Mouse (Mus musculus) ES-E14 (cell line): ENCODE data around the gene Abca7. TPM values are rescaled to one million over a fixed set of nuclear protein-coding genes. Genes with fewer than 3 reads are reported as not detected.

Experiments used
- DNase-seq: peaks from one replicate; pipeline ENCODE4 v3.0.0-alpha.2; 2013; ENCODE audit warnings: low read depth, low spot score
- H3K27ac ChIP-seq: 2 replicates; pipeline ENCODE4 v1.5.1; 2012; ENCODE audit warnings: low read depth, mild to moderate bottlenecking, low read length, moderate library complexity, mixed read lengths; ENCODE audit not compliant: poor library complexity, insufficient read depth, severe bottlenecking
- H3K36me3 ChIP-seq: 2 replicates; pipeline ENCODE4 v1.6.1; 2012; ENCODE audit warnings: mild to moderate bottlenecking, low read length, moderate library complexity, mixed read lengths; ENCODE audit not compliant: control insufficient read depth, poor library complexity, insufficient read depth, severe bottlenecking
- H3K4me1 ChIP-seq, 2 experiments: fragments of 150-350 bp in 1 of 2; sonication (generic) in 1 of 2; 2 replicates each; pipeline ENCODE4 v1.6.1; 2012; ENCODE audit warnings: low read length in 2 of 2, mild to moderate bottlenecking in 1 of 2, mixed read lengths in 1 of 2; ENCODE audit not compliant: control insufficient read depth in 2 of 2, insufficient read depth in 2 of 2, poor library complexity in 1 of 2
- H3K4me3 ChIP-seq, 2 experiments: fragments of 150-350 bp in 1 of 2; sonication (generic) in 1 of 2; 2 replicates each; pipeline ENCODE4 v1.5.1; 2012; ENCODE audit warnings: low read length in 2 of 2, low read depth in 1 of 2, mild to moderate bottlenecking in 1 of 2, mixed read lengths in 1 of 2; ENCODE audit not compliant: insufficient read depth in 1 of 2, poor library complexity in 1 of 2, severe bottlenecking in 1 of 2
- H3K9ac ChIP-seq: 2 replicates; pipeline ENCODE4 v1.6.1; 2012; ENCODE audit warnings: low read depth, mild to moderate bottlenecking, low read length, mixed read lengths; ENCODE audit not compliant: poor library complexity, insufficient read depth, severe bottlenecking
- H3K9me3 ChIP-seq: fragments of 150-350 bp; sonication (generic); 2 replicates; pipeline ENCODE4 v1.6.1; 2012; ENCODE audit warnings: low read depth, mild to moderate bottlenecking, low read length; ENCODE audit not compliant: control insufficient read depth, insufficient read depth
- CHD2 ChIP-seq: IDR thresholded peaks from 2 replicates; pipeline ENCODE4 v1.6.1; 2014; ENCODE audit warnings: mild to moderate bottlenecking, low read depth, low read length, inconsistent platforms
- HCFC1 ChIP-seq: IDR thresholded peaks from 2 replicates; pipeline ENCODE4 v1.6.1; 2012; ENCODE audit warnings: low read length, inconsistent platforms, borderline replicate concordance; ENCODE audit not compliant: insufficient read depth
- MAFK ChIP-seq: IDR thresholded peaks from 2 replicates; pipeline ENCODE4 v1.6.1; 2014; ENCODE audit warnings: mild to moderate bottlenecking, low read depth, low read length, inconsistent platforms; ENCODE audit not compliant: insufficient read depth
- ZC3H11A ChIP-seq: IDR thresholded peaks from 2 replicates; pipeline ENCODE4 v1.6.1; 2012; ENCODE audit warnings: low read depth, mild to moderate bottlenecking, inconsistent platforms, low read length, borderline replicate concordance
- ZNF384 ChIP-seq: IDR thresholded peaks from 2 replicates; pipeline ENCODE4 v1.6.1; 2012; ENCODE audit warnings: low read depth, low read length, inconsistent platforms
- in situ Hi-C, 2 experiments: fragments of 600-800 bp; cut with MboI; formaldehyde crosslinking; loops; one replicate each; pipeline ENCODE4 v1.15.1; 2025; ENCODE audit warnings: low sequenced_read_pairs in 2 of 2, inconsistent platforms in 1 of 2; ENCODE audit not compliant: unreplicated experiment in 2 of 2
- total RNA-seq: library from RNA; depleted of rRNA; stranded (reverse); fragments of 300-350 nt; gene quantifications from 2 replicates; pipeline ENCODE4 v1.2.3, GENCODE M21; 2012

Abca7 gene
- total RNA-seq, 1 experiment, result 8.8 TPM

DNA sequence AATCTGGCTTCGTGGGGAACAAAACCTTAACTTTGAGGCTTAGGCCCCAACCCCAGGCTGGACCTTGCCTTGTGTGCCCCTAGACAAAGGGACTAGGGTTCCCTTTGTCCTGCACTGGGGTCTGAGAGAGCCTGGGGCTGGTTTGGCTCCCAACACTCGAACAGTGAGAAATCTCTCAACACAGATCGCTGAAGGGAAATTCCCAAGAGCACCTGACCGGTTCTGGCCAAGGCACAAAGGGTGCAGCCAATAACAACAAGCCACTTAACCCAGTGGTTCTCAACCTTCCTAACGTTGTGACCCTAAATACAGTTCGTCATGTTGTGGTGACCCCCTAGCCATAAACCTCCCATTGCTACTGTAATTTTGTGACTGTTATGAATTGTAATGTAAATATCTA, 54.0 kb downstream of the Abca7 start:
- peak overlapping the region; percentile 96 for H3K27ac ChIP-seq
- H3K4me1 ChIP-seq, result peaks cover 20 to 32% of the 10 kb centered on the region in 2 experiments
- H3K9me3 ChIP-seq, result no peaks in the 10 kb centered on the region
- in situ Hi-C loops, result no loop called here
- no peak for DNase-seq
- peak overlapping the region; percentile 2 to 13; a peak in 2 of 4 replicates for H3K4me3 ChIP-seq
- TF ChIP-seq ZC3H11A (no peak), CHD2 (no peak), HCFC1 (peak; percentile 24; the same call in 1 of the 2 replicates)
- peaks cover 6% of the 10 kb centered on the region; the same call in 1 of the 2 replicates for H3K36me3 ChIP-seq
- peak overlapping the region; percentile 53 for H3K9ac ChIP-seq

GRCm38 (mm10) chr10:80050885-80051617, 54.8 kb downstream of the Abca7 start:
- Histone ChIP-seq H3K9me3 (no peaks in the 10 kb centered on the region), H3K36me3 (peaks cover 14% of the 10 kb centered on the region), H3K9ac (peak overlapping the region; percentile 55), H3K27ac (peak overlapping the region; percentile 96), H3K4me3 (peak overlapping the region; percentile 2 to 13; a peak in 2 of 4 replicates), H3K4me1 (peaks cover 20 to 26% of the 10 kb centered on the region in 2 experiments)
- in situ Hi-C loops, result no loop called here
- DNase-seq, result no peak
- peak; percentile 34; the same call in 1 of the 2 replicates for TF ChIP-seq MAFK
- TF ChIP-seq CHD2, result no peak
- TF ChIP-seq ZNF384, result peak; percentile 97

DNA sequence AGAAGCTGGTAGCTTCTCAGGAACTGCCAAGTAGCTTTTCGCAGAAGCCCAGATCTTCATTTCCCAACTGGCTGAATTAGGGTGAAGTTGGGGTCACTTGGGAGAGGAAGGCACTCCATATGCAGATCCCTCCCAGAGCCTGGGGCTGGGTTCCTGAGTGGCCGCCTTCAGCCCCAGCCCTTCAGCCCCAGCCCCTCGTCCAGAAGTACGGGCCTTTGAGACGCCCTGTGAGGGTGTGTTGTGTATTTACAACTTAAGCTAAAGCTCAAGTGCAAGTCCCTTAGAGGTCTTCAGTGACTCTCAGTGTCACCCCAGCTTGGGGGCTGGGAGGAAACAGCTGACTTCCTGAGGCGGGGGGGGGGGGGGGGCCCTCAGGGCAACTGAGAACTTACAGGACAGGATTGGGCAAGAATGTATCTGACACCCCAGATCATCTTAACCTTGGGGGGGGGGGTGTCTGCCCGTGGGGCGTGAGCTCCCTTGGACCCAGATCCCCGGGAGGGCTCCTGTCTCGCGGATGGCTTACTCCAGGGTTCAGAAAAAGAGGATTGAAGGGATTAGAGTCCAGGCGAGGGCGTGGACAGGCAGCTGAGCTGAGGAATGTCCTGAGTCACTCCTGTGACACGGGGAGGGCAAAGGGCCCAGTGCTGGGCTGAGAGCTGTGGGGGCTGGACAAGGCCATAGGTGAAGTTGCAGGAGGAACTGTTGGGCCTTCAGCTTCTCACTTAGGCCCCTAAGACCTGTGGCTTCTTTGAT, 55.5 kb downstream of the Abca7 start:
- Histone ChIP-seq H3K36me3 (peaks cover 20% of the 10 kb centered on the region), H3K9me3 (no peaks in the 10 kb centered on the region), H3K4me1 (peaks cover 18 to 26% of the 10 kb centered on the region in 2 experiments), H3K9ac (peak overlapping the region; percentile 80), H3K27ac (peak overlapping the region; percentile 96), H3K4me3 (peak overlapping the region in 1 of 2 experiments; percentile 7; a peak in 1 of 4 replicates)
- DNase-seq, result no peak
- TF ChIP-seq HCFC1, result no peak
- TF ChIP-seq MAFK, result peak; percentile 93
- in situ Hi-C loops, result no loop called here

- peak overlapping the region; percentile 57 to 62; a peak in 3 of 4 replicates for H3K4me3 ChIP-seq
- no peaks in the 10 kb centered on the region for H3K9me3 ChIP-seq
- in situ Hi-C loops, result no loop called here
- 0 out of 2 replicates have a peak, but pooled peaks have one; percentile 51 for TF ChIP-seq HCFC1
- TF ChIP-seq CHD2, result no peak
- TF ChIP-seq ZC3H11A, result no peak
- peaks cover 18 to 24% of the 10 kb centered on the region in 2 experiments for H3K4me1 ChIP-seq
- H3K36me3 ChIP-seq, result peaks cover 22% of the 10 kb centered on the region
- H3K9ac ChIP-seq, result peak overlapping the region; percentile 80
- H3K27ac ChIP-seq, result peak overlapping the region; percentile 96
- DNase-seq, result no peak
Measured at GRCm38 (mm10) chr10:80052374-80052764, 56.1 kb downstream of the Abca7 start.
